Mouse (Mus musculus): ENCODE measurements around the gene Thumpd3. TPM values are rescaled to one million over a fixed set of nuclear protein-coding genes. Genes with fewer than 3 reads are reported as not detected.

The Thumpd3 gene
- total and polyA plus RNA-seq, 2 experiments from 2014 or later: 29.3 to 45.5 TPM

DNA sequence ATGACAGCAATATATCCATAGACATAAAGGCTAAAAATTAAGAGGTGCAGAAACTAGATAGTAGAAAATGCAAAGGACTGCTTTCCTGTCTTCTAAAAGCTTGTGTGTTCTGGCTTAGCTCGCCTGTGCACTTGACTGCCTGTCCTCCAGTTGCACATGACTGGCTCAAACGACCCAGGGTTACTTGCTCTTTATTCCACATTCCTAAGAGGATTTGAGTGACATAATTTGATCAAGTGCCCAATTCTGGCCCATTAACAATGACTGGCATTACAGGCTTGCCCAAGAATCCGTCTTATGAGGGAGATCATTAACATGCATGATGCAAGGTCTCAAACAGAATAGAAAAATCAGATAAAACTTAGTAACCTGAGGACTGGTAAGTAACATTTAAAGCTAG is 16.2 kb downstream of the Thumpd3 start:
- Histone ChIP-seq H3K27ac (no peak overlapping the region), H3K4me1 (ENCODE audit: insufficient read depth, low read length) (no peaks in the 10 kb centered on the region), H3K4me3 (ENCODE audit: low read length) (no peak overlapping the region), H3K9me3 (ENCODE audit: low read length) (no peaks in the 10 kb centered on the region), H3K36me3 (ENCODE audit: insufficient read depth, low read length) (peaks cover 56% of the 10 kb centered on the region), H3K4me2 (ENCODE audit: low read depth, low read length) (no peak overlapping the region), H3K27me3 (ENCODE audit: insufficient read depth, low read length) (no peaks in the 10 kb centered on the region), H3K9ac (replicated peaks; ENCODE audit: low read length) (no peak overlapping the region)
- WGBS: 39% methylated on average over 3 of the region's 3 CpGs
- ATAC-seq: no peak
- TF ChIP-seq CTCF (IDR thresholded peaks at IDR 0.05; ENCODE audit: low read depth): no peak
- DNase-seq (ENCODE audit: low spot score): no peak

GRCm38 (mm10) chr6:113063363-113063762 is 17.3 kb downstream of the Thumpd3 start:
- Histone ChIP-seq H3K4me3 (ENCODE audit: low read length) (no peak overlapping the region), H3K4me2 (ENCODE audit: low read depth, low read length) (no peak overlapping the region), H3K9me3 (ENCODE audit: low read length) (no peaks in the 10 kb centered on the region), H3K9ac (replicated peaks; ENCODE audit: low read length) (no peak overlapping the region), H3K4me1 (ENCODE audit: insufficient read depth, low read length) (no peaks in the 10 kb centered on the region), H3K27ac (no peak overlapping the region), H3K36me3 (ENCODE audit: insufficient read depth, low read length) (peaks cover 56% of the 10 kb centered on the region), H3K27me3 (ENCODE audit: insufficient read depth, low read length) (no peaks in the 10 kb centered on the region)
- DNase-seq (ENCODE audit: low spot score) (no peak), ATAC-seq (no peak)
- WGBS: 93% methylated on average over 10 of the region's 10 CpGs
- TF ChIP-seq CTCF (IDR thresholded peaks at IDR 0.05; ENCODE audit: low read depth): no peak

DNA sequence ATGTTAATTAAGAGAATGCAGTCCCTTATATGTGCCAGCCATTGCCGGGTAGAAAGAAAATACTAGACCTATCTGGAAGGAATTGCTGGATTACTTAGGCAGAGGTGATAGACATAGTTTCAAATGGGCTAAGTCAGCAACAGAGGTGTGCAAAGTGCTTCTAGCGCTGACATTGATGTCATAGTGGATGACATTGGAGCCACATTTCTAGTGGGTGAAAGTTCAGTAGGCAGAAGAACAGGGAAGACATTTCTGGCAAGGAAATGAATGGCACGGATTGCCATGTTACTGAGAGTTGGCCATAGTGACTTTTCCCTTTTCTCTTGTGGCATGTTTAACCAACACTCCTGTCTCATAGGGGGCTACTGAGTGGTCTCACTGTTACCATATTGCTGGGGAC is 19.2 kb downstream of the Thumpd3 start:
- H3K36me3 ChIP-seq (ENCODE audit: insufficient read depth, low read length): peaks cover 45% of the 10 kb centered on the region
- H3K27ac ChIP-seq: no peak overlapping the region
- H3K4me3 ChIP-seq (ENCODE audit: low read length): no peak overlapping the region
- H3K9ac ChIP-seq (replicated peaks; ENCODE audit: low read length): no peak overlapping the region
- ATAC-seq (no peak), DNase-seq (ENCODE audit: low spot score) (no peak)
- no peaks in the 10 kb centered on the region for H3K4me1 ChIP-seq (ENCODE audit: insufficient read depth, low read length)
- H3K27me3 ChIP-seq (ENCODE audit: insufficient read depth, low read length): no peaks in the 10 kb centered on the region
- H3K9me3 ChIP-seq (ENCODE audit: low read length): no peaks in the 10 kb centered on the region
- 87% methylated on average over 3 of the region's 3 CpGs for WGBS
- TF ChIP-seq CTCF (IDR thresholded peaks at IDR 0.05; ENCODE audit: low read depth): no peak
- no peak overlapping the region for H3K4me2 ChIP-seq (ENCODE audit: low read depth, low read length)

DNA sequence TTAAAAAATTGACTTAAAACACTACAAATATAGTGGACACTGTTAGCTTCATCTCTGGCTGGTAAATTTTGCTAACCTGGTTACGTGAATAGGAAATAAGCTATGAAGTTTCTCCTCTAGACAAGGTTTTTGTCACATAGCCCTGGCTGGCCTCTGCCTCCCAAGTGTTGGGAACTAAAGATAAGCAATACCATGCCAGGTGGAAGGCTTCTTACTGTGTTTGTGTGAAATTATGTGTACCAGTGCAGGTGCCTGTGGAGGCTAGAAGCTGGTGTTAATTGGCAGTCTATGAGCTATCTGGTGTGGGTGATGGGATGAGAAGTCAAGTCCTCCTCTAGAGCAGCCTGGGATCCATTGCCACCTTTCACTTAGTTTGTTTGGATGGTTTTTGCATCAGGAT is 23.1 kb downstream of the Thumpd3 start:
- H3K27ac ChIP-seq: no peak overlapping the region
- no peaks in the 10 kb centered on the region for H3K27me3 ChIP-seq (ENCODE audit: insufficient read depth, low read length)
- no peaks in the 10 kb centered on the region for H3K4me1 ChIP-seq (ENCODE audit: insufficient read depth, low read length)
- no peak overlapping the region for H3K4me2 ChIP-seq (ENCODE audit: low read depth, low read length)
- H3K9ac ChIP-seq (replicated peaks; ENCODE audit: low read length): no peak overlapping the region
- DNase-seq (ENCODE audit: low spot score) (no peak), ATAC-seq (no peak)
- H3K9me3 ChIP-seq (ENCODE audit: low read length): no peaks in the 10 kb centered on the region
- no peak for TF ChIP-seq CTCF (IDR thresholded peaks at IDR 0.05; ENCODE audit: low read depth)
- H3K4me3 ChIP-seq (ENCODE audit: low read length): no peak overlapping the region
- peaks cover 22% of the 10 kb centered on the region for H3K36me3 ChIP-seq (ENCODE audit: insufficient read depth, low read length)
- 100% methylated on average over 1 of the region's 1 CpGs for WGBS

DNA sequence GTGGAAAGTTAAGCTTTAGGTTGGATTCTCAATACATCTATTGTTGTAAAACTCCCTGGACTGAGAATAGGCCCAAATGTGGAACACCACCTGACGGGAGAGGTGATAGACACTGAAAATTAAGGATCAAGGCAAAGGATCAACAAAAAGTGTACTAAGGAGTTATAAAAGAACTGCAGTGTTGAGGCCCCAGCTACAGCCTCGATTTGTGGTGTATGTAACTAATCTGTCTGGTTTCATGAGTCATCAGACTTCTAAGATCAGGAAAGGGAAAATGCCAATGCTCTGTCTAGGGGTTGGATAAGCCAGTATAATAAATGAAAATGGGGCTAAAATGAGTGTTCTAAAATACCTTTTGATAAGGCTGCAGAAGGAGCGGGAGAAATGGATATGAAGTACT is 29.2 kb downstream of the Thumpd3 start:
- TF ChIP-seq CTCF (IDR thresholded peaks at IDR 0.05; ENCODE audit: low read depth): no peak
- WGBS: 32% methylated on average over 3 of the region's 3 CpGs

DNA sequence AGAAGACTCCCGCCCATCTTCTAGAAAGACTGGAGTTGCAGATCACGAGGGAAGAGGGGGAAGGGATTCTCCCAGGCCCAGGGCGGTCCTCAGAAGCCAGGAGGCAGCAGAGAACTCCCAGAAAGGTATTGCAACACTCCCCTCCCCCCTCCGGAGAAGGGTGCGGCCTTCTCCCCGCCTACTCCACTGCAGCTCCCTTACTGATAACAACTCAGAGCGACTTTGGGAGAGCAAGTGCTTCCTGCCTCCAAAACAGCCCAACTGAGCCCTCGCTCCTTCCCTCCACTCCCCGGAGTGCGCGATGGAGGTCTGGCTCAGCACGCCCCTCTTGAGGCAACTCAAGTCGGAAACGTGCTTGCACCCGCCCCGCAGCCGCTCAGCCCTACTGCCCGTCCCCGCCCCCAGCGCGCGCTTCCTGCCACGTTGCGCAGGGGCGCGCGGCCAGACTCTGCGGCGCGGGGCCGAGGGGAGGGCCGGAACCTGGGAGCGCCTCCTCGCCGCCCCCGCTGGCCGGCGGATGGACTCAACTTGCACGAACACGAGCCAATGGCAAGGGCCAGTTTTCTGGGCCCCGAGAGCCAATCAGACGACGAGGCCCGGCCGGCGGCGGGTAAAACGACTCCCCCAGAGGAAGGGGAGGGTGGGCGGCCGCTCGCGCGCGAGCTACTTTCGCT is 30.1 kb downstream of the Thumpd3 start:
- ATAC-seq (peak; percentile 91), DNase-seq (ENCODE audit: low spot score) (peak; percentile 99)
- no peaks in the 10 kb centered on the region for H3K27me3 ChIP-seq (ENCODE audit: insufficient read depth, low read length)
- peak overlapping the region; percentile 96 for H3K4me2 ChIP-seq (ENCODE audit: low read depth, low read length)
- no peaks in the 10 kb centered on the region for H3K9me3 ChIP-seq (ENCODE audit: low read length)
- no peaks in the 10 kb centered on the region for H3K36me3 ChIP-seq (ENCODE audit: insufficient read depth, low read length)
- H3K4me3 ChIP-seq (ENCODE audit: low read length): peak overlapping the region; percentile 92
- peaks cover 7% of the 10 kb centered on the region; the same call in 1 of the 2 replicates for H3K4me1 ChIP-seq (ENCODE audit: insufficient read depth, low read length)
- H3K9ac ChIP-seq (replicated peaks; ENCODE audit: low read length): peak overlapping the region; percentile 99
- peak overlapping the region; percentile 100 for H3K27ac ChIP-seq
- peak; percentile 64 for TF ChIP-seq CTCF (IDR thresholded peaks at IDR 0.05; ENCODE audit: low read depth)
- WGBS: under 1% methylated on average over 51 of the region's 55 CpGs

More for the DNA sequence above, 29.2 kb downstream of the Thumpd3 start:
- DNase-seq (ENCODE audit: low spot score) (no peak), ATAC-seq (no peak)
- H3K9ac ChIP-seq (replicated peaks; ENCODE audit: low read length): peak overlapping the region; percentile 99
- H3K4me2 ChIP-seq (ENCODE audit: low read depth, low read length): peak overlapping the region; percentile 96
- peaks cover 7% of the 10 kb centered on the region; the same call in 1 of the 2 replicates for H3K4me1 ChIP-seq (ENCODE audit: insufficient read depth, low read length)
- H3K27ac ChIP-seq: peak overlapping the region; percentile 100; the same call in 1 of the 2 replicates
- peak overlapping the region; percentile 92 for H3K4me3 ChIP-seq (ENCODE audit: low read length)
- H3K27me3 ChIP-seq (ENCODE audit: insufficient read depth, low read length): no peaks in the 10 kb centered on the region
- H3K36me3 ChIP-seq (ENCODE audit: insufficient read depth, low read length): no peaks in the 10 kb centered on the region
- no peaks in the 10 kb centered on the region for H3K9me3 ChIP-seq (ENCODE audit: low read length)

Measured in hindbrain, postnatal 0 days (tissue).